Mouse (Mus musculus) macrophage (primary cell): ENCODE data around the gene Serpina1e. TPM values are rescaled to one million over a fixed set of nuclear protein-coding genes. Genes with fewer than 3 reads are reported as not detected.
"Not testable (repeated sequence)": the region's sequence is repeated elsewhere in the genome, so short reads cannot be mapped to it uniquely, and the experiment has no call there.

Experiments
- H3K27ac ChIP-seq: fragments of 350-480 bp; formaldehyde crosslinking; 2 replicates; pipeline ENCODE4 v1.9.0; 2021
- H3K36me3 ChIP-seq: fragments of 350-480 bp; formaldehyde crosslinking; 2 replicates; pipeline ENCODE4 v1.9.0; 2021; ENCODE audit errors: inconsistent target
- H3K4me3 ChIP-seq: fragments of 350-480 bp; formaldehyde crosslinking; 2 replicates; pipeline ENCODE4 v1.9.0; 2021; ENCODE audit errors: inconsistent target
- H3K79me2 ChIP-seq: fragments of 350-480 bp; formaldehyde crosslinking; 2 replicates; pipeline ENCODE4 v1.9.0; 2021; ENCODE audit errors: inconsistent target
- WGBS: methylation state at CpG from one replicate; pipeline ENCODE4 v1.1.7; 2026; ENCODE audit warnings: inconsistent platforms; ENCODE audit not compliant: missing documents; 5-methylcytosine and 5-hydroxymethylcytosine counted together
- polyA plus RNA-seq: library from polyadenylated mRNA; stranded (reverse); fragments of 250-400 nt; gene quantifications from 3 replicates; pipeline ENCODE4 v1.2.4, GENCODE M21; 2018; ENCODE audit warnings: inconsistent platforms

Serpina1e gene
- polyA plus RNA-seq, 1 experiment from 2014 or later, result not detected

DNA sequence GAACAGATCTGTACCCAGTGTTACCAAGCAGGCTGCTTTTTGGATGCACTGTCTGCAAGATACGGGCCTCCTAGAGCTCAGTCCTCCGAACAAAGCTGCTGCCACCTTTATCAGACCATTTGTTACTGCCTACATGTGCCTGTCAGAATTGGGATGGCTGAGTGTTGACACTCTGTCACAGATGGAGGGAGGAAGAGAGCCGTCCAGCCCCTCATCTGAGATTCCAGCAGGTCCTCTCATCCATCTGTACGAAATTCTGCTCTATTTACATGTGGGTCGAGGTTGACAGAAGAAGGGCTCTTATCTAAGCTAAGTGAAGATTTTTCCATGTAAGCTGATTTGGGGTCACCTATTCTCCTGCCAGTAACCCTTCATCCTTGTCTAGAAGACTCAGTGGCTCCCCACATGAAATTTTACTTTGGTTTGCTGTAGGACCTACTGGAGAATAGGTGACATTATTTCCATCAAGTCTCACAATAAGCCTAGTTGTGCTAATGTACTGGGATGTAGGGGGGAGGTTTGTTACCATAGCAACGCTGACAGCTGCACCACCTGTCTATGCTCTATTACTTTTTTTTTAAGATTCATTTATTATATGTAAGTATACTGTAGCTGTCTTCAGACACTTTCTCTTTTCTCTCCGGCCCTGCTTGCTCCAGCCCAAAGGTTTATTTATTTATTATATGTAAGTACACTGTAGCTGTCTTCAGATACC, 23.0 kb upstream of the Serpina1e start:
- no peaks in the 10 kb centered on the region for H3K36me3 ChIP-seq
- no peak overlapping the region for H3K27ac ChIP-seq
- H3K4me3 ChIP-seq, result no peak overlapping the region
- no peaks in the 10 kb centered on the region for H3K79me2 ChIP-seq
- WGBS, result 77% methylated on average over 5 of the region's 7 CpGs

DNA sequence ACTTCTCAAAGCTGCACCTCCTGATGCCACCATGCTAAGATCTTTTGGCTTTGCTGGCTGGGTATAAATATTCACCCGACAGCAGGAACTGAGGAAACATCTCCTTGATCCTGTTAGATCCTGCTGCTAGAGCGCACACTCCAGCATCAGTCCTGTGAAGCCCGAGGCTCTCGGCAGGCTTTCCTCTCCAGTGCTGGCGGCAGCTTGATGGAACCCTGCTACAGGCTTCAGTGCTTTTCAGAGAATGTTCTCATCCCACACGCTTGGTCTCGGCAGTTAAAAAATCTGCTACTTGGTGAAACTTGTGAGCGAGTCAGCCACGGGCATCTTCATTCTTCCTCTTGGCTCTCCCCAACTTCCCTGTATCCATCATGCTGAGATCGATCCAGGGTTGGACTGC, 19.5 kb upstream of the Serpina1e start:
- H3K27ac ChIP-seq, result no peak overlapping the region
- WGBS, result 83% methylated on average over 10 of the region's 10 CpGs
- no peaks in the 10 kb centered on the region for H3K79me2 ChIP-seq
- no peak overlapping the region for H3K4me3 ChIP-seq
- no peaks in the 10 kb centered on the region for H3K36me3 ChIP-seq

DNA sequence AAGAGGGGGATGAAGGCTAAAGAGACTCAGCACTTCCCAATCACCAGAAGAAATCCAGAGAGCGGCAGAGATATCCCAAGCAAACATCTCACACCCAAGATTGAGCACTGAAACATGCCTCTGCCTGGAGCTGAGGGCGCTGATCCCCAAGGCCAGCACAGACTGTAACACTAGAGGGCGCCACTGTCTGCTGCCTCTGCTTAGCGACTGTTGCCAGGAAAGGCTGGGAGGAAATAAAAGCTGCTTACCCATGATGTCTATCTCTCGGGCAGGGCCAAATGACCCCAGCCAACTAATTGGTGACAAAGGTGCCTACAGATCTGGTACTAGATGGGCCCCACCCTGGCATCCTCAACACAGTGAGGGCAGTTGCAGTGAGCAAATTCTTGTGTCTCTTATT, 19.1 kb upstream of the Serpina1e start:
- H3K27ac ChIP-seq, result no peak overlapping the region
- no peak overlapping the region for H3K4me3 ChIP-seq
- no peaks in the 10 kb centered on the region for H3K36me3 ChIP-seq
- H3K79me2 ChIP-seq, result no peaks in the 10 kb centered on the region
- 26% methylated on average over 5 of the region's 5 CpGs for WGBS

DNA sequence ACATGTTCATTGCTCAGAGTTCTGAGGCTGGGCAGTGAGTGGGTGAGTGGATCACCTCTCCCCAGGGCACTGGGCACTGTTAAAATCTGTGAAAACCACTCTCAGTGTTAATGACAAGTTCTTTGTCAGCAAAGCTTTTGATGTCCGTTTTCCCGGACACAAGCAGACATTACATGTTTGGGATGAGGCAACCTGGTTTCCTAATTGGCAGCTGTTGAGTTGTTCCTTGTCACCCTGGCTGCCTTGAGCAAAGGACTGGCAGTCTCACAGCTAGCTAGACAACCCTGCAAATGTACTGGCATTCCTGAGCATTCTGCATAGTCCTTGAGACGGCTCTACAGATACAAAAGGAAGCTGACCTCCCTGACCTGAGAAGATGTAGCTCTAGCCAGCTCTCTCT, 18.3 kb upstream of the Serpina1e start:
- no peaks in the 10 kb centered on the region for H3K79me2 ChIP-seq
- no peaks in the 10 kb centered on the region for H3K36me3 ChIP-seq
- 100% methylated on average over 3 of the region's 3 CpGs for WGBS
- no peak overlapping the region for H3K4me3 ChIP-seq
- H3K27ac ChIP-seq, result no peak overlapping the region

DNA sequence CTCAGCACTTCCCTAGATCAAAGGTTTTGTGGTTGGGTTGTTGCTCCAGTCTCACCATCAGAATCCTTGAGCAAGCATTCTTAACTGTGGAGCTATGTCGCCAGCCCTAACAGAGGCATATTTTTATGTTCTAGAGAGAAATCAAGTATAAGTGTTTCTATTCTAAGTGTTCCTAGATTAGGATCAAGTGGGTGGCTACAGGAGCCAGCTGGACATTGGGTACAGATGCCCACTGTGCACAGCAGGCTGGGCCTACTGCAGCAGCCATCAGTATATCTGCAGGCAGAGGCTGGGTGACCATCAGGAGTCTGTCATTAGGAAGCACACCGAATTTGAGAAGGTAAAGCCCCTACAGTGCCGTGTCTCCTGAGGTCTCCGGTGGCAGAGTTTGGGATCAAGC, 12.3 kb upstream of the Serpina1e start:
- no peak overlapping the region for H3K27ac ChIP-seq
- H3K79me2 ChIP-seq, result no peaks in the 10 kb centered on the region
- 81% methylated on average over 4 of the region's 4 CpGs for WGBS
- no peak overlapping the region for H3K4me3 ChIP-seq
- H3K36me3 ChIP-seq, result no peaks in the 10 kb centered on the region

DNA sequence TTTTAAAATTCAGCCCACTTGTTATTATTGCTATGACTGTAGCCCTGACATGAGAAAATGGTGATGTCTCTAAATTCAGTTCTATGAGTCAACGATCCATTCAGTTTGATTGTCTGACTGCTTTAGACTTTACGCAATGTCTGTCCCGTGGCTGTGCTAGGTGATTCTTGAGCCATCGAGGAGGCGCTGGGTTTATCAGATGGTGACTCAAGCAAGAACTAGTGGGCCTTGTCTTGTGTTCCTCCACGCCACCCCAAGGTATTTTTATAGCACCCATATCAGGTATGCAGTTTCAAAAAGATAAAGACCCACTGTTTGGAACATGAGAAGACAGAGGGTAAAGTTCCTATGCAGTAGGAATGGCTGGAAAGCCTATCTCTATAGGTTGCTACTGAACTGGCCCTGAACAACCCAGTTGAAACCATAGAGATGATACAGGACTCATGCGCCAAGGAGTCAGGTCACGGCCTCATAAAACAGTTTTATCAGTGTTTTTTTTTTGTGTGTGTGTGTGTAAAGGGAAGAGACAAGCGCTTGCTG, 10.9 kb upstream of the Serpina1e start:
- no peaks in the 10 kb centered on the region for H3K36me3 ChIP-seq
- 89% methylated on average over 8 of the region's 9 CpGs for WGBS
- H3K79me2 ChIP-seq, result no peaks in the 10 kb centered on the region
- no peak overlapping the region for H3K27ac ChIP-seq
- no peak overlapping the region for H3K4me3 ChIP-seq

DNA sequence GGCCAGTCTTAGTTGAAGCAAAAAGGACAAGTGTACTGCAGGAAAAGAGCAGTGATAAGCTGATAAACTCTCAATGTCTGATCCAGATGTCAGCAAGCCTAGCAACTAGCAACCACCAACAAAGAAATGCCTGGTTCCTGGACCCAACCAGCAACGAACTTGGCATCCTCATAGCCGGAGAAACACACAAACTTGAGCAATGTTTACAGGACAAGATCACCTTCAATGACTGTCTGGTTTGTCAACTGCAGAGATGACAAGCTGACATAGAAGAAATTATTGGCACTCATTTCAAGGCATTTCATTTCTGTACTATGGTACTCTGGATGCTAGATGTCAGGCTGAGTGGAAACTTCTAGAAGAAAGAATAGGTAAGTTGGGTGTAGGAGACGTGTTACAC, 8.0 kb upstream of the Serpina1e start:
- H3K4me3 ChIP-seq, result no peak overlapping the region
- 68% methylated on average over 3 of the region's 3 CpGs for WGBS
- H3K79me2 ChIP-seq, result no peaks in the 10 kb centered on the region
- H3K36me3 ChIP-seq, result no peaks in the 10 kb centered on the region
- H3K27ac ChIP-seq, result no peak overlapping the region

DNA sequence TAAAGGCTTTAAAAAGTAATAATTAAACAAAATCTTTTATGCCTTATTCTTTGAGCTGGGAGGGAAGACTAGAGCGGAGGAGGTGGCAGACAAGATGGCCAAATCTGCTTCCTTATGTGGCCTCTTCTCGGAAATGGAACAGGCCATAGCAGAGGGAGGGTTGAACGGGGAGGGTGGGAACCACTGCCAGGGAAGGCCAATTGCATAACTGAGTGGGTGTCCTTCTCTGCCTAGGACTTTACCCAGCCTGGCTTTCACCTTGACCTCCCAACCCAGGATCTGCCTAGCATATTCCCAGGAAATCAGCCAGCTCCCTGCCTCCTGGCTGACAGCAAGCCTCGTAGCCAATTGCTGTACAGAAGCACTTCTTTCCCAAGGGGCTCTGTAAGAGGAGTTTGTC, 4.5 kb upstream of the Serpina1e start:
- 90% methylated on average over 4 of the region's 4 CpGs for WGBS
- Histone ChIP-seq H3K79me2 (no peaks in the 10 kb centered on the region), H3K27ac (no peak overlapping the region), H3K4me3 (no peak overlapping the region), H3K36me3 (no peaks in the 10 kb centered on the region)

DNA sequence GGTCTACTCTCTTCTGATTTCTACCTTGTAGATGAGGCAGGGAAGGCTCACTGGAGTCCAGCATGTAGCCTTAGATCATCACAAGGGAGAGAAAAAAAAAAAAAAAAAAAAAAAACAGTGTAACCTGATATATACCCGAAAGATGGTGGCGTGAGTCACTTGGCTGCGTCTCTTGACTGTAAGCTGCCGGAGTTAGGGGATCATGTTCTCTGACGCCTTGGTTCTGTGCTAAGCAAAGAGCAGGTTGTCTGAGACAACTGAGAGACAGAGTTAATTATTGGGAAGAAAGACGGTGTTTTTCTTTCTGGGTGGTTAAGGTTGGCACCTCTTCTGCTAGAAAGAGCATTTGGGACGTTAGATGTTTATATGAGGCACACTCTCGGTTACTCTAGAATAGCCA, 4.1 kb upstream of the Serpina1e start:
- 87% methylated on average over 8 of the region's 8 CpGs for WGBS
- no peak overlapping the region for H3K27ac ChIP-seq

DNA sequence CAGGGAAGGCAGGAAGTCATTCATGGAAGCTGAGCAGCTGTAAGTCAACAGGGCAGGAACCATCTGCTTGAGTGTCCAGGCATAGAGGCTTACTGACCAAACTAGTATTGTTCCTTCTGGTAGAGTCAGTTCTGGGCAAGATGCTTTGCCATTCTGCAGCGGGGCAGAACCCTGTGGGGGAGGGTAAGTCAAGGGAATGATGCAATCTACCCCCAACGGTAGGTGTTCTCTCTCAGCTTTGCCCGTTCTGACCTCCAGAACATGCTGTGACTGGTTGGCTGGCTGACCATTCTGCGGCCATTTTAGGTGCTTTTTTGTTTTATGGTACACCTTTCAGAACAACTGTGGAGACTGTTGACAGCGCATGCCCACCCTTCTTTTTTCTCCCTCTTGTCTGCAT, 3.6 kb upstream of the Serpina1e start:
- Histone ChIP-seq H3K79me2 (no peaks in the 10 kb centered on the region), H3K36me3 (no peaks in the 10 kb centered on the region), H3K27ac (no peak overlapping the region), H3K4me3 (no peak overlapping the region)
- WGBS, result 75% methylated on average over 5 of the region's 5 CpGs

More for the DNA sequence above, 4.1 kb upstream of the Serpina1e start:
- H3K36me3 ChIP-seq, result no peaks in the 10 kb centered on the region
- H3K79me2 ChIP-seq, result no peaks in the 10 kb centered on the region
- H3K4me3 ChIP-seq, result no peak overlapping the region

DNA sequence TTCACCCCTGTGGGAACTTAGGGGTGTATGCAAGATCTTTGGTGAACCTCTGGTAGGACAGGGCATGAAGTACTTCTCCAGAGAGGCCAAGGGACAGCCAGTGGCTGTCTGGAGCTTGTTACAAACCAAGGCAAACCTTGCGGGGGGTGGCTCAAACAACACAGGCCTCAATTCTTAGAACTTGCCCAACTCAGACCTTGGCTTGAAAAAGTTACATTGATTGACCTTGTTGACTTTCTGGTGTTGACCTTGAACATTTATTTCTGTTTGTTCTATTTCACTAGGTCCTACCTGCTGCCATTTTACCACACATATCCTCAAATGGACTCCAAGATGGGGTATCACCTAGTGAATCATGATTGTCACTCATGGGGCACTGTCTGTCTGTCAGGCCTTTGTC, 2.9 kb upstream of the Serpina1e start:
- Histone ChIP-seq H3K79me2 (no peaks in the 10 kb centered on the region), H3K27ac (no peak overlapping the region), H3K36me3 (no peaks in the 10 kb centered on the region), H3K4me3 (no peak overlapping the region)
- 91% methylated on average over 1 of the region's 1 CpGs for WGBS

DNA sequence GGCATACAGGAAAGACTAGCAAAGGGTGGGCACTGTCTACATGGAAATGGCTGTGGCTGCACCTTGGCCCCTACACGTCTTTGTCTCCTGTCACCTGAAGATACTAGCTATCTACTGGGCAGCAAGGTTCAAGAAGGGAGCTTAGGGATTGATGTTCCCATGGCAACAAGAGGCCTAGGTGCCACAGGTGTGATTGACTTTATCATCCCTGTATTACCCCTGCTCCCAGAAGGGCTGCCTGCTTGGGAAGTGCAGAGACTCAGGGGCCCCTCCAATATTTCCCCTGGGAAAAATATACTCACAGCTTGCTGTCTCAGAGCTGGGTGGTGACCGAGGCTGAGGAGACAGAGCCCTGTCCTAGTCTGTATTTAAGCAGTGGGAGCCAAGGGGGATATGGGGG, 2.2 kb downstream of the Serpina1e start:
- not testable (repeated sequence) for H3K79me2 ChIP-seq, H3K4me3 ChIP-seq, H3K36me3 ChIP-seq, H3K27ac ChIP-seq
- WGBS, result no CpG with 5 or more reads among the region's 2 CpGs

DNA sequence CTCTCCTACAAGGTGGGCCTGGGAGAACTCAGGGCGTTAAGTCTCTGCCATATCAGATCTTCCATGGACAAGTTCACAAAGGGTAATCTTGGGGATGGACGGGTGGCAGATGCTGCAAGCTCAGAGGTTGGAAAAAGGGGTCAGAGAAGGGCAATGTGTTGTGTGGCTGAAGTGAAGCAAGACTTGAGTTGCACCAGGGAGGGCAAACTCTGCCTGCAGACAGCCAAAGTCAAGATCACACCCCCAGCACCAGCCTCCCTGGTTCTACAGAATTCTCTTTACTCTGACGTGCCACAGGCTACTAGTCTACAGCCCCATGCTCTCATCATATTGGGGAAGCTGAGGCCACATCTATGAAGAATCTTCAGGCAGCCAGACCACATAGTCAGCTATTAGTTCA, 5.8 kb downstream of the Serpina1e start:
- 69% methylated on average over 3 of the region's 3 CpGs for WGBS
- not testable (repeated sequence) for H3K27ac ChIP-seq, H3K36me3 ChIP-seq, H3K79me2 ChIP-seq, H3K4me3 ChIP-seq

DNA sequence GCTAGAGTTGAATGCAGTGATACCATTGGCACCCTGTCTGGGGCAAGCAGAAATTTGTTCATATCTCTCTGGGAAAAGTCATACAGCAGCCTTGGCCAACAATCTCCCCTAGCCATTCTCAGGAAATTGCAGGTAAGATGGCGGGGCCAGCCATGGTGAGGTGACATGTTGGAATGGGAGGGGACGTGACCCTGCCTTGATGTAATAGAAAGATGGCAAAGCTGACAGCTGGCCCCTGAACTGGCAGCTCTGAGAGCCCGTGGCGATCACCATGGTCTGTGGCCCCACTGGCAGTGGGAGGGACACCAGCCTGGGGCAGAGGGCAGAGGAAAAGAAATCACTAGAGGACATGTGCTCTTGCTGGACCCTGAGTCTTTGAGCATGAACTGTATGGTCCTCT, 12.5 kb downstream of the Serpina1e start:
- Histone ChIP-seq H3K79me2 (no peaks in the 10 kb centered on the region), H3K36me3 (no peaks in the 10 kb centered on the region), H3K4me3 (no peak overlapping the region), H3K27ac (no peak overlapping the region)
- WGBS, result 92% methylated on average over 3 of the region's 4 CpGs

DNA sequence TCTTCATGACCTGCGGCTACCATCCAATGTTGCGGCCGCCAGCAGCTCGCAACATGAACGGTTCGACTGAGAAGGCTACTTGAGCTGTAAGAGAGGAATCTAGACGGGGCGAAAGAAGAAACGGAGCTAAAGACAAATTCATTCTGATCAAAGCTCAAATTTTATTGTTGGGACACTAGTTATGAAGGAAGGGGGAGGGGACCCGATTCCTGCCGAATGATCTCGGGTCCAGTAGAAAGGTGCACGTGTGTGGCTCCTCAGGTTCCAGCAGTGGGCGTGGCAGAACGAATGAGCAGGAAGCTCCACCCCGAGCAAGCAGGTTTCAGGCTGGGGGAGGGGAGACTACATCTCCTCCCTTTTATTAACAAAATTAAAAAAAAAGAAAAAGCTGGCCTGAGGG, 49.6 kb downstream of the Serpina1e start:
- not testable (repeated sequence) for H3K4me3 ChIP-seq, H3K79me2 ChIP-seq, H3K36me3 ChIP-seq, H3K27ac ChIP-seq
- WGBS, result 95% methylated on average over 9 of the region's 16 CpGs

DNA sequence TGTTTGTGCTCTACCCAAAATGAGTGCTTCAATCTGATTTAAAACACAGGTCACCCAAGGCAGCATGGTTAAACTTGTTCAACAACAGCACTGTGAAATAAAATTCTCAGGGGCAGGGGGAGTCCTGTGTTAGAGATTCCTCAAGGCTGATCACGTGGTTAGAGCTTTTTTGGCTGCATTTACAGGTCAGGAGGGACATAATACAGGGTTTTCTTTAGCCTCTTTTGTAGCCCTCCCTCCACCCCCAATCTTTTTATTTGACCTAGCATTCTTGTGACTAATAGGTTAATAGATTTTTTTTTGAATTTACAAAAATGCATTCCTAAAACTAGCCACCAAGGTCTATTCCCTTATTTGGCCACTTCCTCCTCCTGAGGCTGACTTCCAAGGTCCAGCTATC, 51.0 kb downstream of the Serpina1e start:
- 33% methylated on average over 1 of the region's 1 CpGs for WGBS
- H3K27ac ChIP-seq, H3K36me3 ChIP-seq, H3K79me2 ChIP-seq, H3K4me3 ChIP-seq: not testable (repeated sequence)
